Mouse (Mus musculus) activated CD4-positive, CD25-positive, alpha-beta regulatory T cell (primary cell): Measurements from ENCODE around the gene Plcg2. TPM values are rescaled to one million over a fixed set of nuclear protein-coding genes. Genes with fewer than 3 reads are reported as not detected.

Source experiments
- polyA plus RNA-seq, 2 experiments: library from polyadenylated mRNA; unstranded; fragments of 100-300 nt; shearing (Covaris generic); gene quantifications; one replicate each; pipeline ENCODE4 v1.2.1; 2017

Plcg2 gene
- polyA plus RNA-seq: 1 to 10 TPM; 1.1 to 1.5 TPM

DNA sequence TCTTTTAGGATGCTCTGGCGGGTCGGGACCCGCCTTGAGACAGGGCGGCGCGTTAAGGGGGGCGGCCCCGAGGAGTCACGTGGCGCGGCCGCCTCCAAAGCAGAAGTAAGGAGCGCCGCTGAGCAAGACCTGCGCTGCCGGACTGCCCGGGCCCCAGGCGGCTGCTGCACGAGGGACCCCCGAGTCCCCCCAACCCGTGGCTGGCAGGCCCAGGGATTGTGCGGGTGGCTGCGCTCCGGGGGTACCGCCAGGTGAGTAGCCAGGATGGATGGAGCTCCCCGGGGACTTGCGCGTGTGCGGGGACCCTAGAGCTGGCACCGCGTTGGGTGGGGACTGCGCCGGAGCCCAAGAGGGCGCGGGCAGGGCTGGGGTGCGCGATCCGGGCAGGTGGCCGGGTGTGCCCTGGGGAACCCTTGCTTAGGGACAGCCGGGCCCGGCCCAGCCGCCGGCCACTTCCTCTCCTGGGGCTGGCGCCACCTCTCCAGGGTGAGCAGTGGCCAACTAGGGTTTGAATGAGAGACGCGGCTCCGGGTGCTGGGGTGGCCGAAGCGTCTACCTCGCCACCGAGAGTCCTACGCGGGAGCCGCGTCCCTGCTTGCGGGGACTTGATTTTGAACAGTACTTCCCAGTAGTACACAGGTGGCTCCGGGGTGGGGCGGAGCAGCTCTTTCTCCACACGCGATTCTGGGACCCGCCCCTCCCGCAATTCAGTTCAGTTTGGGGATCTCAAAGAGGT is at the start of gene Plcg2:
Gene Plcg2, plus strand, starts transcription at position 113 of the 736 bp plus-strand sequence.

DNA sequence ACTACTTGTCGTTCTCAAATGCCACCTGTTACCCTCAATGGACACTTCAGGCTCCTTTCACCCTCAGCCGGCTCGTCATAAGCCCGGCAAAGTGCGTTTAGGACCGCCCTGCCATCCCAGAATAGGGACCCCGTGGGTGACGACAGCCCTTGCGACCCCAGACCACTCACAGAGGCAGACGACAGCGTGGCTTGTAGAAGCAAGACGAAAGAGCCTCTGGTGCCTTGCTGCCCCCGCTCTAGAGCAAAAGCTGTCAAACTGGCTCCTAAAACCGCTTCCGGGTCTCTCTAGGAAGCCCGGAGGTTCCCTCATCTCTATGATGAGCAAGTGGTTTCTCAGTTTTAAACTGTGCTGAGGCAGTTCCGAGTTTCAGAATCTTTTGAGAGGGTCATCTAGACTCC is 175.3 kb downstream of the Plcg2 start, which contains the start of gene Sdr42e1:
Gene Sdr42e1, minus strand, starts transcription at position 260 of the 401 bp plus-strand sequence.

Other genes with a start within 250 kb of the Plcg2 start
- gene Cmip, start 241.2 kb upstream of the Plcg2 start, polyA plus RNA-seq: 10 to 100 TPM; 71.6 to 94.1 TPM
- gene Sdr42e1, start 175.4 kb downstream of the Plcg2 start, polyA plus RNA-seq: 1 to 10 TPM; 1.5 to 2.6 TPM
- gene Hsd17b2, start 203.6 kb downstream of the Plcg2 start, polyA plus RNA-seq: under 1 TPM in 1 of 2 experiments, not detected in 1; 0.26 TPM